Mouse (Mus musculus) hematopoietic stem cell, adult 5-6 weeks (primary cell): Measurements from ENCODE around the gene Tgfbr3. TPM values are rescaled to one million over a fixed set of nuclear protein-coding genes. Genes with fewer than 3 reads are reported as not detected.
A peak's percentile ranks its signal among the peaks of the same experiment; 100 is the strongest.

Experiments used
- ATAC-seq, 2 experiments: fragments of 125-278 bp in 1 of 2; replicated peaks in 1 of 2; 2 replicates each; pipeline ENCODE4 v1.8.0; 2016 to 2017; ENCODE audit warnings: inconsistent platforms in 2 of 2, mild to moderate bottlenecking in 2 of 2, moderate number of reproducible peaks in 2 of 2, low read depth in 1 of 2, moderate TSS enrichment in 1 of 2; ENCODE audit not compliant: low FRiP score in 2 of 2, poor library complexity in 2 of 2, severe bottlenecking in 2 of 2, insufficient read depth in 1 of 2, low TSS enrichment in 1 of 2
- total RNA-seq: library from RNA; stranded (forward); fragments of 172-1452, 232-1000 nt; gene quantifications from 2 replicates; pipeline ENCODE4 v1.2.3, GENCODE M21; 2017

Tgfbr3 gene
- total RNA-seq, 1 experiment from 2014 or later, result 17.4 TPM

- no peak for ATAC-seq
These were observed 224.5 kb downstream of the Tgfbr3 start for GRCm38 (mm10) chr5:107064922-107065321.

DNA sequence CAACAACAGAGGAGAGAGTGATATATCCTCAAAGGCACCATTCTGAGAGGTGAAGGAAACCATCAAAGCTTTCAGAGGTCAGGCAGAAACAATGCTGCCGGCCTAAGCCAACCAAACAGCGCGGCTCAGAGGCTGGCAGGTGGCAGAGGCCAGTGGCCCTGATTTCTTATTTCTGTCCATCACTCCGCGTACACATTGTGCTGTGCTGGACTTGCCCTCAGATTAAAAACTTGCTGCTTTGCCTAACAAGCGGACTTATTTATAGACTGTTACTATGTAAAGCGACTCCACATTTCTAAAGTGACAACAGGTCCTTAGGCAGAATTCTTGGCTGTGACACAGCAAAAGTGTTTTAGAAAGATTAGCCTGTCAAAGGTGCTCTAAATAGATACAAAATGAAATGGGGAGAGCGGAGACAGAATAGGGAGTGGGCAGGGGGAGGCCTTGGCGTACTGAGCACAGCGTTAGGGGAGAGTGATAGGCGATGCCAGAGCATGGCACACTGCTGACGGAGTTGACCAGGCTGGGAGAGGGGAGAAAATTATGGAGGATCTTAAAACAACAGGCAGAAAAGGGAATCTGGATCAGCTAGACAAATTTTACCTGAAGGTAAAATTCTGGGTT, 227.1 kb downstream of the Tgfbr3 start:
- no peak for ATAC-seq

GRCm38 (mm10) chr5:107059514-107059913, 229.9 kb downstream of the Tgfbr3 start:
- peak; percentile 57 to 70; a peak in 2 of 4 replicates for ATAC-seq

DNA sequence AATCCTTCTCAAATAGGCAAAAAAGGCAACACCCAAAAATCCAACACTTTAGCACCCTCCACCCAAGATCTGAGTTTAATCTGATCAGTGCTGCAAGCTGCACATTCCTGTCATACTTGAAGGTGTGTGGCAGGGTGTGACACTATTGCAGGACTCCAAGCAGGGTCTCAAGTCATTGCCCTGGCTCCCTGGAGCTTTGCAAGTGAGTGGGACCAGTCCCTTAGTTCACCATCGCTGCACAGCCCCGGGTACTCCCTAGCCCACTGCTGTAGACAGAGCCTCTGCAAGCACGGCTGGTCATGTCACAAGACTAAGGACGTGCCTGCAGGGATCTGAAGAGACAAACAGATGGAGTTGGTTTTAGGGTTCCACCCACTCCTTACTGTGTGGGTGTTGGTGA, 230.8 kb downstream of the Tgfbr3 start:
- no peak for ATAC-seq

Other genes with a start within 250 kb of the Tgfbr3 start
- 1.3 and 2.3 TPM in 2 replicates for gene Brdt, start 41.5 kb upstream of the Tgfbr3 start, total RNA-seq
- gene Ephx4, start 113.1 kb upstream of the Tgfbr3 start, total RNA-seq, result not detected in 2 replicates
- gene Lpcat2b, start 141.9 kb upstream of the Tgfbr3 start, total RNA-seq, result not detected in 2 replicates
- 14.2 and 20.2 TPM in 2 replicates for gene Btbd8, start 148.4 kb upstream of the Tgfbr3 start, total RNA-seq
- 1.9 TPM in 1 of 2 replicates, not detected in the other for gene Gm42669, start 218.0 kb upstream of the Tgfbr3 start, total RNA-seq
- gene 1700028K03Rik, start 245.1 kb upstream of the Tgfbr3 start, total RNA-seq, result not detected in 2 replicates